Mouse (Mus musculus): ENCODE measurements at regions not wholly inside any gene's neighbourhood (a gene's known extent, or its start where the extent isn't known, plus 50 kb on each side); places are given as distances from the start of the nearest gene placed in this dataset.

GRCm38 (mm10) chr1:184559543-184559942 is 172.9 kb downstream of the Hlx start:
- H3K4me3 ChIP-seq (ENCODE audit: low read depth, low read length): no peak overlapping the region
- H3K9ac ChIP-seq (replicated peaks; ENCODE audit: low read depth, low read length): no peak overlapping the region
- H3K27ac ChIP-seq (ENCODE audit: low read length): no peak overlapping the region
- no peaks in the 10 kb centered on the region for H3K36me3 ChIP-seq (ENCODE audit: control insufficient read depth, insufficient read depth, low read length)
- H3K4me1 ChIP-seq (ENCODE audit: control insufficient read depth, insufficient read depth, low read length): no peaks in the 10 kb centered on the region
- no peaks in the 10 kb centered on the region for H3K9me3 ChIP-seq (ENCODE audit: control insufficient read depth, low read depth, low read length)
- ATAC-seq (ENCODE audit: insufficient number of reproducible peaks, insufficient read depth, low FRiP score, low read depth): no peak
- no peak overlapping the region for H3K4me2 ChIP-seq (replicated peaks; ENCODE audit: low read depth, low read length)
- H3K27me3 ChIP-seq (ENCODE audit: control insufficient read depth, insufficient read depth, low read length): no peaks in the 10 kb centered on the region
- 69% methylated on average over 7 of the region's 7 CpGs for WGBS

- Histone ChIP-seq H3K9ac (replicated peaks; ENCODE audit: low read depth, low read length) (no peak overlapping the region), H3K27me3 (ENCODE audit: control insufficient read depth, insufficient read depth, low read length) (no peaks in the 10 kb centered on the region), H3K4me1 (ENCODE audit: control insufficient read depth, insufficient read depth, low read length) (no peaks in the 10 kb centered on the region), H3K27ac (ENCODE audit: low read length) (no peak overlapping the region), H3K4me3 (ENCODE audit: low read depth, low read length) (no peak overlapping the region), H3K4me2 (replicated peaks; ENCODE audit: low read depth, low read length) (no peak overlapping the region), H3K9me3 (ENCODE audit: control insufficient read depth, low read depth, low read length) (no peaks in the 10 kb centered on the region), H3K36me3 (ENCODE audit: control insufficient read depth, insufficient read depth, low read length) (no peaks in the 10 kb centered on the region)
- no peak for ATAC-seq (ENCODE audit: insufficient number of reproducible peaks, insufficient read depth, low FRiP score, low read depth)
Observed at GRCm38 (mm10) chr1:184553791-184554190, 178.6 kb downstream of the Hlx start.

DNA sequence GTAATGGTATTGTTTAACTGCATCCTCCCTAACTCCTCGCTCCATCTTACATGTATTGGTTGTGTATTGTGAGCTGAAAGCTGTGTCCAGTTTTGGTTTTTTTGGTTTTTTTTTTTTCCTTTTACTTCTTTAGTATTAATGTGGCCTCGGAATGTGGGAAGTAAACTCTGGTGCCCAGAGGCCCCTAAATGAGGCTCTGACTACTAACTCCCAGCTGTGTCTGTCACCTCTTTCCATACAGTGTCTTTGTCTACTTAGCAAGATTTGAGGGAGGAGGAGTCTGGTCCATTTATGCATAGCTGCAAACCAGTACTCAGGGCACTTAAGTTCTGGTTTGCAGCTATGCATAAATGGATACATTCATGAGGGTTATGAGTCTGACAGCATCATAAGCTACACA is 181.9 kb downstream of the Hlx start:
- H3K9me3 ChIP-seq (ENCODE audit: control insufficient read depth, low read depth, low read length): no peaks in the 10 kb centered on the region
- no peaks in the 10 kb centered on the region for H3K27me3 ChIP-seq (ENCODE audit: control insufficient read depth, insufficient read depth, low read length)
- no peak overlapping the region for H3K9ac ChIP-seq (replicated peaks; ENCODE audit: low read depth, low read length)
- H3K4me3 ChIP-seq (ENCODE audit: low read depth, low read length): no peak overlapping the region
- 79% methylated on average over 2 of the region's 2 CpGs for WGBS
- H3K27ac ChIP-seq (ENCODE audit: low read length): no peak overlapping the region
- H3K4me1 ChIP-seq (ENCODE audit: control insufficient read depth, insufficient read depth, low read length): no peaks in the 10 kb centered on the region
- ATAC-seq (ENCODE audit: insufficient number of reproducible peaks, insufficient read depth, low FRiP score, low read depth): no peak
- H3K36me3 ChIP-seq (ENCODE audit: control insufficient read depth, insufficient read depth, low read length): no peaks in the 10 kb centered on the region
- H3K4me2 ChIP-seq (replicated peaks; ENCODE audit: low read depth, low read length): no peak overlapping the region

- Histone ChIP-seq H3K4me2 (replicated peaks; ENCODE audit: low read depth, low read length) (no peak overlapping the region), H3K9me3 (ENCODE audit: control insufficient read depth, low read depth, low read length) (no peaks in the 10 kb centered on the region), H3K9ac (replicated peaks; ENCODE audit: low read depth, low read length) (no peak overlapping the region), H3K36me3 (ENCODE audit: control insufficient read depth, insufficient read depth, low read length) (no peaks in the 10 kb centered on the region), H3K27me3 (ENCODE audit: control insufficient read depth, insufficient read depth, low read length) (no peaks in the 10 kb centered on the region), H3K4me3 (ENCODE audit: low read depth, low read length) (no peak overlapping the region), H3K27ac (ENCODE audit: low read length) (no peak overlapping the region), H3K4me1 (ENCODE audit: control insufficient read depth, insufficient read depth, low read length) (no peaks in the 10 kb centered on the region)
- ATAC-seq (ENCODE audit: insufficient number of reproducible peaks, insufficient read depth, low FRiP score, low read depth): no peak
- 36% methylated on average over 15 of the region's 15 CpGs for WGBS
Observed at GRCm38 (mm10) chr1:184547650-184548235, 184.7 kb downstream of the Hlx start.

DNA sequence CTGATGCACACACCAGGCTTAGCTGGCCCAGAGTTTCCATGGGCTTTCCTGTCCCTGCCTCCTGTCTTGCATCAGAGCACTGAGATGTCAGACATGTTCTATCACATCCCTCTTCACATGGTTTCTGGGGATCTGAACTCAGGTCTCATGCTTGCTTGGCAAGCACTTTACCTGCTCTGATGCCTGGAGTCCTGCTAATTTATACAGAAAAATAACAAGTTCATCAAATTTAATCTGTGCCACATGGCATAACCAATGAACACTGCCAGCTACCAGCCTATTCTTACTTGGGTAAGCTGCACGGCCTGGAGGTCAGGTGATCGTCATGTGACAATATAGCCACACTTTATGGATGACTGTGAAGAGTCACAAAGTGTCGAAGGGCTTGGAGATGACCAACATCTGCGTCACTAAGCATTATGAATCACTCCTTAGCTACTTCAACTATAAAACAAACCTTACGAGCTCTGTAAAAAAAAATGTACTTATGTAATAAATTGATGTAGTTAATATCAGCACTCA is 186.2 kb downstream of the Hlx start:
- H3K9ac ChIP-seq (replicated peaks; ENCODE audit: low read depth, low read length): no peak overlapping the region
- H3K9me3 ChIP-seq (ENCODE audit: control insufficient read depth, low read depth, low read length): no peaks in the 10 kb centered on the region
- H3K36me3 ChIP-seq (ENCODE audit: control insufficient read depth, insufficient read depth, low read length): no peaks in the 10 kb centered on the region
- H3K4me1 ChIP-seq (ENCODE audit: control insufficient read depth, insufficient read depth, low read length): no peaks in the 10 kb centered on the region
- H3K27me3 ChIP-seq (ENCODE audit: control insufficient read depth, insufficient read depth, low read length): no peaks in the 10 kb centered on the region
- no peak for ATAC-seq (ENCODE audit: insufficient number of reproducible peaks, insufficient read depth, low FRiP score, low read depth)
- no peak overlapping the region for H3K27ac ChIP-seq (ENCODE audit: low read length)
- no peak overlapping the region for H3K4me2 ChIP-seq (replicated peaks; ENCODE audit: low read depth, low read length)
- H3K4me3 ChIP-seq (ENCODE audit: low read depth, low read length): no peak overlapping the region
- WGBS: 85% methylated on average over 5 of the region's 5 CpGs

DNA sequence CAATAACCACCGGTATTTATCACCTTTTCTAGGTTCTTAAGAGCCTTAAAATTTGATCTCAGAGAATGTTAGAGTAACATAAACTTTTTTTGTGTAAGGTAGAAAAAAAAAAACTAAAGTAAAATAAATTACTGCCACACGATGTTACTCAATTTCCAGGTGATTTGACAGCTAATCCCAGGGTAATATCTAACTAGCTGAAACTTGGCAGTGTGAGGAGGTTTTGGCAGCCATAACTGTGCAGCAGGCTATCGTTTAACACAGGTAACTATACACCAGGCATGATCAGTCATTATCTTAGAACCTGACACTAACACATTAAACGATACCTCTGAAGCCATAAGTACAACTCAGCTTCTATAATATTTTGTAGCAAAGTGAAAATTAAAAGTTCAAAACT is 187.3 kb downstream of the Hlx start:
- 40% methylated on average over 4 of the region's 4 CpGs for WGBS
- H3K27ac ChIP-seq (ENCODE audit: low read length): no peak overlapping the region

DNA sequence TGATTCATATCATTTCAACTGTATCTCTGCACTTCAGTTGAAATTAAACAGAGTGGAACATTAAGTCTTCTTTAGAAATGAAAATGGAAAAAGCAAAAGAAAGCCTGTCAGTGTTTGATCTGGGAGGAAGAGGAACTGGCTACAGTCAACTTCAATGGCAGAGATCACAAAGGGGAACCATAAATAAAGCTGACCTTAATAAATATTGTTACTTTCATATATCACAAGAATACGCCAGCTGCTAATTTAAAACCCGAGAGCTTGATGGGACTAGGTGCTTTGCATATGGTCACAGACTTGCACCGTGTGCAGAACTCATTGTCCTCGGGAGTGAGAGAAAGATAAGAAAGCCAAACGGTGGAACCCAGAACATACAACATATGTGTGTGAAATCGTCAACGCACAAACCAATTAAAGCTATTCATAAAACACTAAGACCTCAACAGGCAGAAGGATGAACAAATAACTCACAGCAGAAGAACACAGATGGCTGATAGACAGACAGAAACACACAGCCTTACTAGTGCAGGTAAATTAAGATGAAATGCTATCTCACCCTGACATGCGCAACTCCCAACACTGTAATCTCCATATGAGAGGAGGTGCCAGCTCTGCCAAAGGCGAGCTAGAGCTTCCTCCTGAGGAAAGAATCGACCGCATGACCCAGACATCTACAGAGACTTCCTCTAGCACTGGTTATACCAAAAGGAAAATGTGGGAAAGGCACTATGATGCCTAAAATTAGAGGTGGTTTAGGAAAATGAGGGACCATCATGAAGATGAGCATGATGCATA is 189.9 kb downstream of the Hlx start:
- Histone ChIP-seq H3K4me1 (ENCODE audit: control insufficient read depth, insufficient read depth, low read length) (no peaks in the 10 kb centered on the region), H3K9me3 (ENCODE audit: control insufficient read depth, low read depth, low read length) (no peaks in the 10 kb centered on the region), H3K4me2 (replicated peaks; ENCODE audit: low read depth, low read length) (no peak overlapping the region), H3K27me3 (ENCODE audit: control insufficient read depth, insufficient read depth, low read length) (no peaks in the 10 kb centered on the region), H3K9ac (replicated peaks; ENCODE audit: low read depth, low read length) (no peak overlapping the region), H3K4me3 (ENCODE audit: low read depth, low read length) (no peak overlapping the region), H3K36me3 (ENCODE audit: control insufficient read depth, insufficient read depth, low read length) (no peaks in the 10 kb centered on the region), H3K27ac (ENCODE audit: low read length) (no peak overlapping the region)
- ATAC-seq (ENCODE audit: insufficient number of reproducible peaks, insufficient read depth, low FRiP score, low read depth): no peak
- WGBS: 71% methylated on average over 11 of the region's 11 CpGs

More for the DNA sequence above, 187.3 kb downstream of the Hlx start:
- ATAC-seq (ENCODE audit: insufficient number of reproducible peaks, insufficient read depth, low FRiP score, low read depth): no peak
- Histone ChIP-seq H3K9ac (replicated peaks; ENCODE audit: low read depth, low read length) (no peak overlapping the region), H3K4me2 (replicated peaks; ENCODE audit: low read depth, low read length) (no peak overlapping the region), H3K36me3 (ENCODE audit: control insufficient read depth, insufficient read depth, low read length) (no peaks in the 10 kb centered on the region), H3K27me3 (ENCODE audit: control insufficient read depth, insufficient read depth, low read length) (no peaks in the 10 kb centered on the region), H3K4me1 (ENCODE audit: control insufficient read depth, insufficient read depth, low read length) (no peaks in the 10 kb centered on the region), H3K9me3 (ENCODE audit: control insufficient read depth, low read depth, low read length) (no peaks in the 10 kb centered on the region), H3K4me3 (ENCODE audit: low read depth, low read length) (no peak overlapping the region)

DNA sequence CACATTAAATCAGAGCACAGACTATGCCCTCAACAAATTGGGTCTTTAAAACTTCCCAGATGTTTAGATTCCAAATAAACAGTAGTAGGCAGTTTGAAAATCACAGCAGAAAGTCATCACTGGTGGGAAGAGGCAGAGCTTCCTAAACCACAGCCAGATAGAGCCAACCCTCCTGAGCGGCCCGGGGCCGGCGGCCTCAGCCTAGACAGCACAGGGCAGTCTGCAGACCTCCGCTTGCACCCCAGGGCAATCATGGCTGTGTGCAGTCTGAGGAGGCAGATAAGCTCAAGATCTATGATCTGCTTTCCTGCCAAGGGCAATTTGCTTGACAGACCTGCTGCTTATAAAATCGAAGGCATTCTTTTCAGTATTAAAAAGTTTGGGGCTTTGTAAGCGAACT is 192.6 kb downstream of the Hlx start:
- Histone ChIP-seq H3K4me1 (ENCODE audit: control insufficient read depth, insufficient read depth, low read length) (no peaks in the 10 kb centered on the region), H3K9me3 (ENCODE audit: control insufficient read depth, low read depth, low read length) (no peaks in the 10 kb centered on the region), H3K4me3 (ENCODE audit: low read depth, low read length) (no peak overlapping the region), H3K4me2 (replicated peaks; ENCODE audit: low read depth, low read length) (no peak overlapping the region), H3K9ac (replicated peaks; ENCODE audit: low read depth, low read length) (no peak overlapping the region), H3K36me3 (ENCODE audit: control insufficient read depth, insufficient read depth, low read length) (no peaks in the 10 kb centered on the region), H3K27ac (ENCODE audit: low read length) (no peak overlapping the region), H3K27me3 (ENCODE audit: control insufficient read depth, insufficient read depth, low read length) (no peaks in the 10 kb centered on the region)
- ATAC-seq (ENCODE audit: insufficient number of reproducible peaks, insufficient read depth, low FRiP score, low read depth): no peak
- WGBS: 28% methylated on average over 7 of the region's 7 CpGs
